17 mouse cellular contexts compared by ENCODE assay signal in genomic region chr15:28060423-28060822, GRCm38 (mm10). TPM values are rescaled to one million over a fixed set of nuclear protein-coding genes. Genes with fewer than 3 reads are reported as not detected.
DNase-seq lines count a peak whose midpoint lies in the region; ATAC-seq and TF ChIP-seq lines count a peak whose summit lies in the region.
"Had no signal": no experiment of that assay in that cellular context is flagged by ENCODE, and none has a peak within 500 bp of the region (broad histone marks: within the 10 kb centered on the region; RNA-seq: fewer than 3 reads in every experiment).

No protein-coding gene starts in this region.

- peak; percentile 39 for DNase-seq in adrenal gland, postnatal 14 days
- no peak for DNase-seq in adrenal gland, adult 18-20 months (ENCODE audit: low spot score in 2 of 2)
- peak; percentile 68 for DNase-seq in ES-E14 (ENCODE audit: low read depth, low spot score)
- DNase-seq in forebrain, embryonic 14.5 days (ENCODE audit: low spot score): no peak
- no peak for DNase-seq in kidney, adult 11 months
- DNase-seq in kidney, adult 8-10 months: no peak
- DNase-seq in gastrocnemius, postnatal 25 days: no peak
- DNase-seq: cerebellum, postnatal 25 days; gastrocnemius, postnatal 36 days; kidney, postnatal 4 days; layer of hippocampus, postnatal 36 days had no signal

- WGBS in forebrain, embryonic 14.5 days: 45% methylated on average over 6 of the region's 6 CpGs
- 18% methylated on average over 6 of the region's 6 CpGs for WGBS in midbrain, embryonic 13.5 days

- ATAC-seq in forebrain, embryonic 14.5 days: peak; percentile 44; the same call in 1 of the 2 replicates
- peak; percentile 71; the same call in 1 of the 2 replicates for ATAC-seq in midbrain, embryonic 13.5 days
- ATAC-seq: intestine, embryonic 15.5 days had no signal

- in situ Hi-C loops in ES-E14 (cut with MboI; ENCODE audit: low sequenced_read_pairs in 2 of 2, unreplicated experiment in 2 of 2): no loop called here

- H3K27me3 ChIP-seq in forebrain, embryonic 14.5 days (replicated peaks; ENCODE audit: control insufficient read depth, insufficient read depth, low read length): no peaks in the 10 kb centered on the region
- peaks cover 2% of the 10 kb centered on the region; the same call in 1 of the 2 replicates for H3K27me3 ChIP-seq in midbrain, embryonic 13.5 days
- H3K27me3 ChIP-seq: embryonic facial prominence, embryonic 15.5 days; intestine, embryonic 15.5 days; limb, embryonic 12.5 days; liver, embryonic 15.5 days had no signal

- H3K9ac ChIP-seq in ES-E14 (ENCODE audit: insufficient read depth, low read depth, low read length, poor library complexity, severe bottlenecking): no peak overlapping the region
- H3K9ac ChIP-seq in forebrain, embryonic 14.5 days (ENCODE audit: low read length): no peak overlapping the region
- no peak overlapping the region for H3K9ac ChIP-seq in midbrain, embryonic 13.5 days (replicated peaks)
- H3K9ac ChIP-seq: embryonic facial prominence, embryonic 15.5 days; intestine, embryonic 15.5 days; limb, embryonic 12.5 days; liver, embryonic 15.5 days had no signal

- H3K27ac ChIP-seq in ES-E14 (ENCODE audit: insufficient read depth, low read depth, low read length, poor library complexity, severe bottlenecking): no peak overlapping the region
- no peak overlapping the region for H3K27ac ChIP-seq in forebrain, embryonic 14.5 days (ENCODE audit: low read depth, low read length)
- no peak overlapping the region for H3K27ac ChIP-seq in midbrain, embryonic 13.5 days
- H3K27ac ChIP-seq: embryonic facial prominence, embryonic 15.5 days; intestine, embryonic 15.5 days; limb, embryonic 12.5 days; liver, embryonic 15.5 days; macrophage had no signal

- no peak overlapping the region for H3K4me3 ChIP-seq in ES-E14 (ENCODE audit: insufficient read depth in 1 of 2, low read depth in 1 of 2, low read length in 2 of 2, poor library complexity in 1 of 2, severe bottlenecking in 1 of 2)
- no peak overlapping the region for H3K4me3 ChIP-seq in forebrain, embryonic 14.5 days (ENCODE audit: low read depth, low read length)
- H3K4me3 ChIP-seq in midbrain, embryonic 13.5 days (replicated peaks): no peak overlapping the region
- H3K4me3 ChIP-seq: embryonic facial prominence, embryonic 15.5 days; intestine, embryonic 15.5 days; limb, embryonic 12.5 days; liver, embryonic 15.5 days had no signal

- no peaks in the 10 kb centered on the region for H3K36me3 ChIP-seq in ES-E14 (ENCODE audit: control insufficient read depth, insufficient read depth, low read length, poor library complexity, severe bottlenecking)
- no peaks in the 10 kb centered on the region for H3K36me3 ChIP-seq in forebrain, embryonic 14.5 days (ENCODE audit: control insufficient read depth, insufficient read depth, low read length)
- no peaks in the 10 kb centered on the region for H3K36me3 ChIP-seq in midbrain, embryonic 13.5 days
- H3K36me3 ChIP-seq: embryonic facial prominence, embryonic 15.5 days; intestine, embryonic 15.5 days; limb, embryonic 12.5 days; liver, embryonic 15.5 days had no signal

- H3K4me1 ChIP-seq in ES-E14 (ENCODE audit: control insufficient read depth in 2 of 2, insufficient read depth in 2 of 2, low read length in 2 of 2, poor library complexity in 1 of 2): peaks cover 1 to 5% of the 10 kb centered on the region in 2 experiments; a peak in 2 of 4 replicates
- H3K4me1 ChIP-seq in forebrain, embryonic 14.5 days (ENCODE audit: control insufficient read depth, insufficient read depth, low read length): no peaks in the 10 kb centered on the region
- peaks cover 10% of the 10 kb centered on the region; the same call in 1 of the 2 replicates for H3K4me1 ChIP-seq in midbrain, embryonic 13.5 days (replicated peaks)
- H3K4me1 ChIP-seq: embryonic facial prominence, embryonic 15.5 days; intestine, embryonic 15.5 days; limb, embryonic 12.5 days; liver, embryonic 15.5 days had no signal

- H3K4me2 ChIP-seq in forebrain, embryonic 14.5 days (ENCODE audit: low read length): no peak overlapping the region
- H3K4me2 ChIP-seq in midbrain, embryonic 13.5 days (replicated peaks): no peak overlapping the region
- H3K4me2 ChIP-seq: embryonic facial prominence, embryonic 15.5 days; intestine, embryonic 15.5 days; limb, embryonic 12.5 days; liver, embryonic 15.5 days had no signal

- H3K9me3 ChIP-seq in ES-E14 (ENCODE audit: control insufficient read depth, insufficient read depth, low read depth, low read length): no peaks in the 10 kb centered on the region
- H3K9me3 ChIP-seq in forebrain, embryonic 14.5 days (replicated peaks; ENCODE audit: control insufficient read depth, low read length): no peaks in the 10 kb centered on the region
- no peaks in the 10 kb centered on the region for H3K9me3 ChIP-seq in midbrain, embryonic 13.5 days
- H3K9me3 ChIP-seq: embryonic facial prominence, embryonic 15.5 days; intestine, embryonic 15.5 days; liver, embryonic 15.5 days had no signal

TF ChIP-seq in ES-E14, 5 proteins besides CTCF, POLR2A, EP300 and RAD21:
- TF ChIP-seq ZNF384 (IDR thresholded peaks at IDR 0.05; ENCODE audit: low read depth, low read length) (no peak), MAFK (IDR thresholded peaks at IDR 0.05; ENCODE audit: insufficient read depth, low read depth, low read length) (no peak), HCFC1 (IDR thresholded peaks at IDR 0.05; ENCODE audit: borderline replicate concordance, insufficient read depth, low read length) (no peak), ZC3H11A (IDR thresholded peaks at IDR 0.05; ENCODE audit: borderline replicate concordance, low read depth, low read length) (no peak), CHD2 (IDR thresholded peaks at IDR 0.05; ENCODE audit: low read depth, low read length) (no peak)
TF ChIP-seq in ES-E14: peak in this region for 0.

RNA-seq across cellular contexts. Expression of gene Trio, which starts 34.8 kb away (rescaled TPM):
- total RNA-seq in adrenal gland, postnatal 14 days (2021): 59.0 and 63.5 TPM in 2 replicates
- total RNA-seq in adrenal gland, adult 18-20 months (2021): 10 to 100 TPM; 45.4 to 56.8 TPM
- 34.4 and 41.5 TPM in 2 replicates for total RNA-seq in ES-E14 (2012; rRNA removed)
- polyA plus RNA-seq in forebrain, embryonic 14.5 days (2014; fragmentation: Nextera tagmentation; extraction: Ambion mirVana): 38.1 and 45.4 TPM in 2 replicates
- 37.9 and 39.7 TPM in 2 replicates for polyA plus RNA-seq in midbrain, embryonic 13.5 days (2015; fragmentation: Nextera tagmentation; extraction: Ambion mirVana)
- 10 to 100 TPM; 31.0 to 36.4 TPM for total RNA-seq in gastrocnemius, postnatal 25 days (2021)

Comparison
In these comparisons a context has a peak if more than half of its experiments do, and no peak if none do; other contexts are left out.
1. DNase-seq: peak in adrenal gland, postnatal 14 days (single experiment) and ES-E14 (single experiment); none in adrenal gland, adult 18-20 months (0 of 2), forebrain, embryonic 14.5 days (single experiment), kidney, adult 11 months (single experiment), kidney, adult 8-10 months (0 of 2) and gastrocnemius, postnatal 25 days (single experiment).